Mouse (Mus musculus): ENCODE measurements around the gene Tmem50b.

The Tmem50b gene

GRCm38 (mm10) chr16:91564580-91565291 lies 32.9 kb downstream of the Tmem50b start:
- DNase-seq, result no peak

- DNase-seq, result no peak
Observed at GRCm38 (mm10) chr16:91561541-91562457, 35.8 kb downstream of the Tmem50b start.

- DNase-seq, result peak; percentile 37 to 46
Observed at GRCm38 (mm10) chr16:91561099-91561498, 36.5 kb downstream of the Tmem50b start.

- DNase-seq, result no peak
Observed at GRCm38 (mm10) chr16:91557693-91558092, 39.9 kb downstream of the Tmem50b start.

- no peak for DNase-seq
Observed at GRCm38 (mm10) chr16:91557214-91557613, 40.4 kb downstream of the Tmem50b start.

GRCm38 (mm10) chr16:91556659-91557058 lies 40.9 kb downstream of the Tmem50b start:
- DNase-seq, result no peak

GRCm38 (mm10) chr16:91555017-91555605 lies 42.5 kb downstream of the Tmem50b start:
- no peak for DNase-seq

- DNase-seq, result no peak
Observed at GRCm38 (mm10) chr16:91553625-91554024, 44.0 kb downstream of the Tmem50b start.

- no peak for DNase-seq
Observed at GRCm38 (mm10) chr16:91552072-91552471, 45.5 kb downstream of the Tmem50b start.

GRCm38 (mm10) chr16:91551081-91551524 lies 46.5 kb downstream of the Tmem50b start:
- no peak for DNase-seq

- DNase-seq, result no peak
Observed at GRCm38 (mm10) chr16:91549616-91550015, 48.0 kb downstream of the Tmem50b start.

GRCm38 (mm10) chr16:91548996-91549395 lies 48.6 kb downstream of the Tmem50b start:
- DNase-seq, result no peak

GRCm38 (mm10) chr16:91548586-91548985 lies 49.0 kb downstream of the Tmem50b start:
- DNase-seq, result no peak

GRCm38 (mm10) chr16:91547974-91548373 lies 49.6 kb downstream of the Tmem50b start:
- DNase-seq, result no peak

GRCm38 (mm10) chr16:91546836-91547741 lies 50.5 kb downstream of the Tmem50b start, which contains the start of gene Ifngr2:
Ifngr2 (plus strand) TSS chr16:91547072.
- DNase-seq, result peak; percentile 60 to 68

GRCm38 (mm10) chr16:91546391-91546835 lies 51.2 kb downstream of the Tmem50b start:
- DNase-seq, result peak in 1 of 2 experiments; percentile 13

- DNase-seq, result no peak
Observed at GRCm38 (mm10) chr16:91545597-91546281, 51.9 kb downstream of the Tmem50b start.

- DNase-seq, result no peak
Observed at GRCm38 (mm10) chr16:91543619-91544018, 54.0 kb downstream of the Tmem50b start.

- DNase-seq, result no peak
Observed at GRCm38 (mm10) chr16:91541573-91542081, 56.0 kb downstream of the Tmem50b start.

- DNase-seq, result no peak
Observed at GRCm38 (mm10) chr16:91538513-91538912, 59.1 kb downstream of the Tmem50b start.

- DNase-seq, result no peak
Observed at GRCm38 (mm10) chr16:91538051-91538450, 59.5 kb downstream of the Tmem50b start.
